Mouse (Mus musculus): ENCODE data around the gene Olfr12. TPM values are rescaled to one million over a fixed set of nuclear protein-coding genes. Genes with fewer than 3 reads are reported as not detected.

The Olfr12 gene
- polyA plus RNA-seq, 1 experiment from 2014 or later, result not detected

DNA sequence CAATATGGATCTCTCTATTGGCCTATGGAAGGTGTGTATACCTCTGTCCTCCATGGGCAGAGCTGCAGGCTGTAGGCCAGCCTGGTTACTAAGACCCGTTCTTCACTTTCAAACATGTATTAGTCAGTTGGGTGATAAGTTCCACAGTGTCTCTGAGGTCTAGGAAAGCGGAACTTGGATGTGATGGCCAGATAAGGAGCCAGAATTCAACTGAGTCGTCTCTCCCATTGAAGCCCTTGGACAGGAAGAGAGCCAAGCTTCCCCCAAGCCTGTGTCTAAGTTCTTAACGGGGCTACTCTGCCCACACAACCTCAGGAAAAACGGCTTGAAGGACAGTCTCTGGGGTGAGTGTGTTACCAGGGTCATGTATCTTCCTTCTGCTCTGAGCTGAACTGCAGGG lies 41.8 kb downstream of the Olfr12 start:
- Histone ChIP-seq H3K27me3 (no peaks in the 10 kb centered on the region; the same call in 1 of the 2 replicates), H3K27ac (replicated peaks) (no peak overlapping the region), H3K4me2 (no peak overlapping the region), H3K9me3 (no peaks in the 10 kb centered on the region), H3K36me3 (no peaks in the 10 kb centered on the region), H3K4me1 (replicated peaks) (no peaks in the 10 kb centered on the region), H3K9ac (no peak overlapping the region), H3K4me3 (no peak overlapping the region)
- no peak for ATAC-seq (ENCODE audit: low FRiP score, low read depth)
- 77% methylated on average over 5 of the region's 5 CpGs for WGBS

DNA sequence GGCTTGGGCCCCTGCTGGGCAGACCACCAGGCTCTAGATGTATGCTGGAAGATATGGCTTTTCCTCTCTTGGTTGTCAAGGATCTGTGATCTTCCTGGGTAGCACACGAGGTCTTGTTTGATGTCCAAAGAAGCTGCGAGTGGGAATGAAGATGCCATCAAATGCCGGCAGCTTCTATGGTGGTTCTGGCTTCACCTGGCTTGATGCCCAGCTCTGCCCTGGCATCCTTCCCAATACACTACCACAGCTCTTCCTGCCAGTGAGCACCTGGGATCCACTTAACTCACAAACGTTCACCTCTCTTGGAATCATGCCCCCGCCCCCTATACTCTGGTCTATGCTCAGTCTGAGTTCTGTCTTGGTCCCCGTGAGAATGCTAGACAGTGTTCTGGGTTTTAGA lies 49.5 kb downstream of the Olfr12 start:
- no peaks in the 10 kb centered on the region for H3K36me3 ChIP-seq
- H3K9ac ChIP-seq, result no peak overlapping the region
- H3K4me1 ChIP-seq (replicated peaks), result no peaks in the 10 kb centered on the region
- no peaks in the 10 kb centered on the region for H3K27me3 ChIP-seq
- ATAC-seq (ENCODE audit: low FRiP score, low read depth), result no peak
- H3K9me3 ChIP-seq, result no peaks in the 10 kb centered on the region
- no peak overlapping the region for H3K4me2 ChIP-seq
- no peak overlapping the region for H3K27ac ChIP-seq (replicated peaks)
- no peak overlapping the region for H3K4me3 ChIP-seq
- 71% methylated on average over 6 of the region's 6 CpGs for WGBS

DNA sequence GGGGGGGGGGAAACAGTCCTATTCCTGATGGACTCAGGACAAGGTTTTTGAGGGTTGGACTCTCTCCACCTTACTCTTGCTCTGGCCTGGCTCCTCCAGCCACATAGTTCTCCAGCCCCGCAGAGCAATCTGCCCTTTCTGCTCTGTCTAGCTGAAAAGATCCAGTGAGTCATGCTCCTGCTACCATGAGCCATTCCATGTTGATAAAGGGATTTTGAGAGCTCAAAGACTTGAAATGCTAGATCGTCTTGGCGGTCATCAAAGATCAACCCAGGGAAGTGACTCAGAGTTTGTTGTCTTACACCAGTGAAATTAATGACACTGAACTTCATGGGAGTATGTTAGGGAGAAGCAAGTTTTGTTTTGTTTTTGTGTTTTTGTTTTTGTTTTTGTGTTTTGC lies 51.8 kb downstream of the Olfr12 start:
- Histone ChIP-seq H3K4me1 (replicated peaks) (no peaks in the 10 kb centered on the region), H3K36me3 (no peaks in the 10 kb centered on the region), H3K27me3 (no peaks in the 10 kb centered on the region), H3K9me3 (no peaks in the 10 kb centered on the region), H3K27ac (replicated peaks) (no peak overlapping the region), H3K4me2 (no peak overlapping the region), H3K9ac (no peak overlapping the region), H3K4me3 (no peak overlapping the region)
- 95% methylated on average over 3 of the region's 3 CpGs for WGBS
- ATAC-seq (ENCODE audit: low FRiP score, low read depth), result no peak

DNA sequence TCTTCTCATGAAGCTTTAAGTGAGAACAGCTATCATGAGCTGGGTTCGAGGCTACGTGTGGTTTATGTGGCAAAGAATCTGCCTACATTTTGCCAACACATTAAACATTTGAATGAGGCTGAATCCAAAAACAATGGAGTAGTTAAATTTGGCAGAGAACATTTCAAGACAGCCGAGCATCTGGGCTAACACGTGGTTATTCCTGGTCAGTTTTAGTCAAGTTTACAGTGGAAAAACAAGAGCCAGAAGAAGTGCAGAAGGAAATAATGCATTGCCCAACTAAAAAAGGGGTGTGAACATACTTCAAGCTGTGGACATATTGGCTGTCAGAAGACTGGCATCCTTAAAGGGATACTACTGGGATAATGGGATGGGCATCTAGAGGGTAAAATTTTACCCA lies 53.7 kb downstream of the Olfr12 start:
- no peak overlapping the region for H3K4me2 ChIP-seq

More for the DNA sequence above, 53.7 kb downstream of the Olfr12 start:
- Histone ChIP-seq H3K9me3 (no peaks in the 10 kb centered on the region), H3K4me1 (replicated peaks) (no peaks in the 10 kb centered on the region), H3K36me3 (no peaks in the 10 kb centered on the region), H3K27me3 (no peaks in the 10 kb centered on the region), H3K9ac (no peak overlapping the region), H3K27ac (replicated peaks) (no peak overlapping the region), H3K4me3 (no peak overlapping the region)
- WGBS, result 83% methylated on average over 4 of the region's 4 CpGs
- ATAC-seq (ENCODE audit: low FRiP score, low read depth), result no peak

Other genes with a start within 250 kb of the Olfr12 start
- gene Ndufa10, start 143.9 kb upstream of the Olfr12 start, polyA plus RNA-seq (2015; fragmentation: Nextera tagmentation; extraction: Ambion mirVana), result 314 and 315 TPM in 2 replicates
- not detected in 2 replicates for gene Olfr1416, start 132.7 kb upstream of the Olfr12 start, polyA plus RNA-seq (2015; fragmentation: Nextera tagmentation; extraction: Ambion mirVana)
- gene Olfr1415, start 121.7 kb upstream of the Olfr12 start, polyA plus RNA-seq (2015; fragmentation: Nextera tagmentation; extraction: Ambion mirVana), result not detected in 2 replicates
- gene Olfr1414, start 99.1 kb upstream of the Olfr12 start, polyA plus RNA-seq (2015; fragmentation: Nextera tagmentation; extraction: Ambion mirVana), result not detected in 2 replicates
- gene Olfr1413, start 46.5 kb upstream of the Olfr12 start, polyA plus RNA-seq (2015; fragmentation: Nextera tagmentation; extraction: Ambion mirVana), result not detected in 2 replicates
- gene Olfr1412, start 32.0 kb upstream of the Olfr12 start, polyA plus RNA-seq (2015; fragmentation: Nextera tagmentation; extraction: Ambion mirVana), result not detected in 2 replicates
- gene Olfr1411, start 23.4 kb upstream of the Olfr12 start, polyA plus RNA-seq (2015; fragmentation: Nextera tagmentation; extraction: Ambion mirVana), result not detected in 2 replicates
- not detected in 2 replicates for gene Olfr1410, start 12.0 kb upstream of the Olfr12 start, polyA plus RNA-seq (2015; fragmentation: Nextera tagmentation; extraction: Ambion mirVana)
- 577 and 633 TPM in 2 replicates for gene Cops9, start 24.2 kb downstream of the Olfr12 start, polyA plus RNA-seq (2015; fragmentation: Nextera tagmentation; extraction: Ambion mirVana)
- gene Otos, start 31.1 kb downstream of the Olfr12 start, polyA plus RNA-seq (2015; fragmentation: Nextera tagmentation; extraction: Ambion mirVana), result 0.26 and 0.54 TPM in 2 replicates
- 64.5 and 71.2 TPM in 2 replicates for gene Gpc1, start 213.9 kb downstream of the Olfr12 start, polyA plus RNA-seq (2015; fragmentation: Nextera tagmentation; extraction: Ambion mirVana)